Mouse (Mus musculus): ENCODE measurements at regions not wholly inside any gene's neighbourhood (a gene's known extent, or its start where the extent isn't known, plus 50 kb on each side); places are given as distances from the start of the nearest gene placed in this dataset.
A peak's percentile ranks its signal among the peaks of the same experiment; 100 is the strongest.
"Not testable (repeated sequence)": the region's sequence is repeated elsewhere in the genome, so short reads cannot be mapped to it uniquely, and the experiment has no call there.

DNA sequence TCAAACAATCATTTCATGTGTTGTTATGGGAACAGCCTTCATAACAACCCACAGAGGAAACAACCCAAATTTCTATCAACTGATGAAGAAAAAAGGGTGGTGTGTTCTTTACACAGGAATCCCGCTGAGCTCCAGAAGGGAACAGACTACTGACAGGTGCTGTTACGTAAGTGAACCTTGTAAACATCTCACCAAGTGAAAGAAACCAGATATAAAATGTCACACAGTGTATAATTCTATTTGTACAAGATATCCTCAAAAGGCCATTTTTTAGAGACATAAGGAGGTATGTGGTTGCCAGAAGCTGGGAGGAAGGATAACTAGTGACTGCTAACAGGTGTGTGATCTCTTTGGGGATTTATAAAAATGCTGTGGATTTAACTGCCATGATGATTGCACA is 119.9 kb downstream of the Plod2 start:
- no peak for DNase-seq (ENCODE audit: low read depth, low spot score)

DNA sequence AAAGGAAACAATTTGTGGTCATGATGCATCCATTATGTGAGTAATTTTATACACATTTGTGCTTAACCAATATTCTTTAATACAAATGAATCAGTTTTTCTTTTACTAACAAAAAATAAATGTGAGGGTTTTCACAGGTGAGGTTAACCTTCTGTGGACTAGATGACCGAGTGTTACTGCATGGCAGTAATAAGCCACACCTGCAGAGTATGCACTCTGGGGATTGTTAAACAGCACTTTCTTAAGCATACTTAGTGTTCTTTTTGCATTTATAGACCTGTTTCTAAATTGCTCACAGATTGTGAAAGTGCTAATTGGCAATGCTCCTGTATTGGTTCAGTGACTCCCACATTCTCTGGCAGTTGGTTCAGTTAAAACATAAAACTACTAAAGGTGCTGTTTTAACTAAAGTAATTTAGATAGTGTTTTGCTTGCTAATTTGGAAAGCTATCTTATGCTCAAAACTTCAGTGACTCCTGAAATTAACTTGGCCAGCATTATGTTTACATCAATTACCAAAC is 125.4 kb downstream of the Plod2 start:
- DNase-seq (ENCODE audit: low read depth, low spot score), result peak; percentile 13

DNA sequence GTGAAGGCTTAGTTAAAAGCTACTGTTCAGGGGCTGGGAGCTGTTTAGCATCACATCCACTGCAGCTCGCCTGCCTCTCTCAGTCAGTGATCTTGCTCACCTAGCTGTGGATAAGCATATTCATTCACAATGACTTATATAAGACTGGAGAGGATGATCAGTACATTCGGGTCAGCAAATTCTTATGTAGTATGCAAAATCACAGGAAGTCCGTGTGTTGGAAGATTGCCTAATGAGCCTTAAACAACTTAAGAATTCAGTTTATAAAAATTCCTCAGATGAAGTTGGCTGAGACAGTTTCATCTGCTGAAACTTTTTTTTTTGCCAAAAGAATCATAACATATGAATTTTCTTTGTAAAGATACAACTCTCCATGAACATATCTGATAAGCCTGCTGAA is 129.9 kb downstream of the Plod2 start:
- DNase-seq (ENCODE audit: low read depth, low spot score), result no peak

DNA sequence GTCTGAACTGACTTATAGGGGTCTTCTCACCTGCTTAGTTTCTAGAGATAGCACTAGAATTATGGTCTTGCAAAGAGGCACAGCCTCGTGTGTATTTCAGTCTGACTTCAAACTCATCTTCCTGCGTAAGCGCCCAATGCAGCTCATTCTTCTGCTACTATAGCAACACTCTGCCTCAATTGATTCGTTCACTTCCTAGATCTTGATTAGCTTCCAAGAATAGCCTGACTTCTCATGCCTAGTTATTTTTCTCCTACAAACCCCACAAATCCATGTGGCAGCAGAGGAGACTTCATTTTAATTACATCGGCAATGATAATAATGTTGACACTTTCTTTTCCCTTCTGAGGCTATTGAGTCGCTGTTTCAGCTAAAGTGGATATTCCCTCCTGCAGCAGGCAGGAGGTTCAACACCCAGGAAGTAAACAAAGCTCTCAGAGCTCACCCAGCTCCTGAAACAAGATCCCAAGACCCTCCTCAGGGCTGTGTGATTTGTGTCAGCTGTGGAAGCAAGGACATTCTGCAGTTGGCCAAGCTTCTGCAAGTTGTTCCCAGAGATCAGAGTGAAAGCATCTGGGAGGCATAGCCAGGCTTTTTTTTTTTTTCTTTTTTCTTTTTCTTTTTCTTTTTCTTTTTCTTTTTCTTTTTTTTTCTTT is 152.5 kb downstream of the Plod2 start:
- no peak for DNase-seq (ENCODE audit: low read depth, low spot score)

DNA sequence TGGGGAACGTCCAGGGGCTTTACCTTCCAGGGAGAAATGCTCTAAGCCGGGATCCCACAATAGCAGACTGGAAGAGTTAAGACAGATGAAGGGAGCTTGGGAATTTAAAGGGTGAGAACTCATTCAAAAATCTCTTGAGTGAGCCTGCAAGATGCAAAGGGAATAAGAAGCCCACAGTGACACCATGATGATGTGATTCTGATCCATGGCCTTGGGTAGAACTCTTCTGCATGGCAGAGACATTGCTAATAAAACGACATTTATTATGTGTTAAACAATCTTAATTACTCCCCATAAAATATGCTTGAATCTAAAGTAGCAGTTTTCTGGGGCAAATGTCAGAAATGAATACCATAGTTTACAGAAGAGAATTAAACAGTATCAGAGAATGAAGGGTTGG is 155.9 kb downstream of the Plod2 start:
- no peak for DNase-seq (ENCODE audit: low read depth, low spot score)

DNA sequence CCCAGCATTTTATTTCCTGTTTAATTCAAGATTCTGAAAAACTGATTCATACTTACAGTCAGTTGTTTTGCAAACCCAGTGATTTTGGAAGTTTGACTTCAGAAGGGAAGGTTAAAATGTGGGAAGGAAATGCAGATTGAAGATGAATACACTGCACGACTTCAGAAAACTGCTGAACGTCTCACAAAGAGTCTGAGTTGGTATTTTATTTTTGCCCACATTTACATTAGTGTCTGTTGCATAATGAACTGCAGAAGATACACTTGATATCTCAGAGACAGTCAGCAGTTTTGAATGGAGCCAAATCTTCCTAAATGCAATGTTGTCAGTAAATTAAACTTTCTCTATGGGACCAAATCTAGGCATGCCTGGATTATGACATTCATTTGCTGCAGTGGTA is 162.7 kb downstream of the Plod2 start:
- DNase-seq (ENCODE audit: low read depth, low spot score), result no peak

DNA sequence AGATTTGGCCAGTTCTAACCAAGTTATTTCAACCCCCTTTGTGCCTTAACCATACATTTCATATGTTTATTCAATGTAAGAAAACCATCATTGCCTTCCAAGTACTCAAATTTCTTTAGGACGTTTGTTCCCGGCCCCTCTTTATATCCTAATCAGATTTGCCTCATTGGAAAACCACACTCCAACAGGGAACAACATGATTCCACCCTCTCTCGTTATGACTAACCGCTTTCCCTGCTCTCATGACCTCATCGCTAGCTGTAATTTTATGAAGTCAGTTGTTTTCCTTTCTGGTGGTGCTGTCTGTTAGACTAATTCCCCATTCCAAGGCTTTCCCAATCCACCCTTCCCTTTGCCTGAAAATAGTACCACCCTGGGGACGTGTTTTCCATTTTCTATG is 165.0 kb downstream of the Plod2 start:
- no peak for DNase-seq (ENCODE audit: low read depth, low spot score)

DNA sequence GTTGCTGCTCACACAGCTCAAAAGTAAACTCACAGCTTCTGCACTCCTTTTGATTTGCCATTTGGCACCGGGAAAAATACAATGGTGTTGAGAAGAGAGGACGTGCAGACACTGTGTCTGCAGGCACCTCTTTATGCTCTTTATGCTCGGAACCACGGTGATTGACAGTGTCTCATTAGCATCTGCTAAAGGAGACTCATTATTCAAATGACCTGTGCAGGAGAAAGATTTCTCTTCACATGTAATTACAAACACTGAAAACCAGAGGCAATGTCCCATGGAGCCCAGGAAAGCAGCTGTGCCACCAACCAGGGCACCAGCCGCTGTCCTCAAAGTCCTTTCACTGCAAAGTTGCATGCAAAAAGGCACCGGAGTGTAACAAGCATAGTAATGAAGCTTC is 175.2 kb downstream of the Plod2 start:
- no peak for DNase-seq (ENCODE audit: low read depth, low spot score)

DNA sequence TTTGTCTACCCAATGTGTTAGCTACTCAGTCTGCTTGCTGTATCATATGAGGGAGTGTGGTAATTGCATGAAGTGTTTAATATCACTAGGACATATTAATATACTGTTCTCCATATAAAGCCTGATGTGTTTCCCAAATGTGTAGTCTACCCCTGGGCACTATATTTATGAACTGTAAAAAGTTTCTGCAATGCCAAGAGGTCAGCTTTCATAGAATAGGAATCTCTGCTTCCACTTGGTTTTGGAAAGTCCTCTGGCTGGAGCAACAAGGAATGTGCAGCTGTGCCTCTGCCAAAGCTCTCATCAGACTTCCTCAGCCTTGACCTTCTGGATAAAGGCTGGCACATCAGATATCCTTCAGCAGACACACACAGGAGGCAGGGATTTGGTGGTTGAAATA is 176.3 kb downstream of the Plod2 start:
- no peak for DNase-seq (ENCODE audit: low read depth, low spot score)

DNA sequence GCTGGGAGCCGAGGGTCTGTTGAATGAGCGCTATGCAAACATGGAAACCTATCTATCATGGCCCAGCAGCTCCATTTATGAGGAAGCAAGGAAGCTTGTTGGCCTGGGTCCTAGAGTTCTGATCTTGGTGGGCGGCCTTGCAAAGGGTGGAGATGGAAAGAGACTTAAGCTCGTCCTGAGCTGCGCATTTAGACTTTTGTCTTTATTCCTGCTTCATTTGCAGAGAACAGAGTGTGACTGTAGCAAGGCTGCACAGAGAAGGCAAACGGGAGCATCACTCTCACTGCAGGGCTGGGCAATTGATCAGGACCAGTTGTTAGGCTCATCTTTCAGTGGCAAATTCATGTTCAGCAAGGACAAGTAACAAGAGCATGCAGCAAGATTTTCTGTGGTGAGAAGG is 177.2 kb downstream of the Plod2 start:
- DNase-seq (ENCODE audit: low read depth, low spot score), result no peak

DNA sequence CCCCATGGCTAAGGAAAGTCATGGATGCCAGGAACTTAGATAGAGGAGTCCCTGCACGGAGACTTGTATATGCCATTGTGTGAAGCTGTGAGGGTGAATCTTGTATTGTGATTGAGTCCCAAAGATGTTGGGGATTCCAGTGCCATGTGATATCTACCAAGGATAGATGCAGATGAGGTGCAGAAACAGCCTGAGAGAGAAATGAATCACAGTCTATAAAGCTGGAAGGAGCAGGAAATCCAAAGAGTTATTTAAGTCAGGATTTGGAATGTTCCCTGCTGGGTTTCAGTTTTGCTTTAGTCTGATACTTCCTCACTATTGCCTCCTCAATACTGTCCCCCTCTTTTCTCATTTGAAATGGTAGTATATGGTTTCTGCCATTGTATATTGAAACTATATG is 186.8 kb downstream of the Plod2 start:
- DNase-seq (ENCODE audit: low read depth, low spot score), result no peak

DNA sequence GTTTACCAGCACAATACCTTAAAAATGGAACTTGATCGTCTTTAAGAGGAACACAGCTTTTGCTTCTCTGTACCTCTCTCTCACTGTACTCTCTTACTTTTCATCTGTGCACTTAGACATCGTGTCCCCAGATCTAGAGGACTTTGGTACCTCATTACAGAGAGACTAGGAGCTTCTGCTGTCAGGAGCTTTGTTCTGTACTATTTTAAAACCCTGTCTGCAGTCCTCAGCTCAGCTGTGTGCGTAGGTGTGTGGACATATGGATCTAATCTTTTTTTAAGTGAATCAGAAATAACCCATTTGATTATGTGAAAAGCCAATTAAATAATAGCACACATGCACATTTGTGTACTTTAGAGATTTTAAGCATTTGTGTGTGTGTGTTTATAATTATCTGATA is 189.4 kb downstream of the Plod2 start:
- no peak for DNase-seq (ENCODE audit: low read depth, low spot score)

DNA sequence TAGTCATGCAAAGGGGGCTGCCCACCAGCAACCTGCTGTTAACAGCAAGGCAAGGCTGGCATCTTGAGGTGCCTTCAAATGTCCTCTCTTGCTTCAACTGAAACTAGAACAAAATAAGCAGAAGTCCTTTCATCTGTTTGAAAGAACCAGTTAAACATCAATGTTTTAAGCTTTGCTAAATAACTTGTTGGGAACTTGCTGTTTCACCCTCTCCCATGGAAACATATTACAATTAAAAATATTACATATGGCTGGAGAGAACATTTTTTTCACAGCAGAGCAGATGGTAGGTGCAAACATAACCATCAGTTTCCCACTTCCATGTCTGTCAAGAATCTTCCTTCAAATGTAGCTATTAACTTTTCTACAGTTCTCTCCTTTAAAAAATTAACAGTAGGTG is 225.5 kb downstream of the Plod2 start:
- DNase-seq (ENCODE audit: low read depth, low spot score), result no peak

DNA sequence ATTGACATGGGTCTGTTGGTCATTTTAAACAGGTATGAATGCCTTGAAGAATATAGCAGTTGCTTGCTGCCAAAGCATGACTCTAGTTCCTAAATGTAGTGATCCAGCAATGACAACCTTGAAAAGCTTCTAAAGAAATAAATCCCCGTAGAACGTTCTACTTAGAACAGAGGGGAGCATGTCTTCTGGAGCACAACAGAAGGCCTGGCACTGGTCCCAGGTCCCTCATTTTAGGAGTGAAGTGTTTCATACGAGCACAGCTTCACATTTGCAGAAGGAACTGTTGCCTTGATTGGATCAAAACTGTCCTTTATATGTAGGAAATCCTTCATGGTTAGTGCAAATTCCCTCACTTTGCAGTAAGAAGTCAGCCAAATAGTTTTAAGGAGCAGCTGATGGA is 226.4 kb downstream of the Plod2 start:
- no peak for DNase-seq (ENCODE audit: low read depth, low spot score)

DNA sequence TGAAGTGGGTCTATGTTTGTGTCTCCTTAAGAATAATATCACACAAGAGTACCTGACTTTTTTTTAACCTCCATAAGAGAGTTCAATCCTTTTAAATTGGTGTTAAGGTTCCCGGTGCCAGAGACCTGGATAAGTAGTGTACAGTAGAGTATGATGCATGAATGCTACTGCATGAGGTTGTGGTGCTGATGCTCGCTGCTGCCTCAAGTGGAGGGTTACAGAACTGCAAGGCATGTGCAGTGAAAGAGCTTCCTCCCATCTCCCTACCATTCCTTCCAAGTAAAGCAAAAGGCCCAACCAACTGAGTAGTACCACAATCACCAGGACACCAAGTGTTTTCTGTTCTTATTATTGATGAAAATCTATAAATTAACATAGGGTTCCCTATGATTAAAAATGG is 227.5 kb downstream of the Plod2 start:
- peak; percentile 28 for DNase-seq (ENCODE audit: low read depth, low spot score)

DNA sequence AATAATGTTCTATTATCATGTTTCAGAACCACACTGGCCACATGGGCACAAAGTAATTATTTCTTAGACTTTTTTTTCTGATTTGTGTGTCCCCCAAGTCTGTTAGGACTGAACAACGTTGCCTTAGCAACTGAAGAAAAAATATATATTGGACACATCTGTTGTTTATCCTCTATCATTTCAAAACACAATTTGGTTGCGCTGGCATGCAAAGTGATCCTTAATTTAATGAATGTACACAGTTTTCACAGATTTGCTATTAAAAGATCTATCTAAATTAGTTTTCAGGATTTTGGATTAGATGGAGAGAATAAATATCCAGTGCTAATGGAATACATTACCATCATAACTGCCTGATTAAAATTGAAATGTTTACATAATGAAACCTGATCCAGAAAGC is 229.0 kb downstream of the Plod2 start:
- no peak for DNase-seq (ENCODE audit: low read depth, low spot score)

DNA sequence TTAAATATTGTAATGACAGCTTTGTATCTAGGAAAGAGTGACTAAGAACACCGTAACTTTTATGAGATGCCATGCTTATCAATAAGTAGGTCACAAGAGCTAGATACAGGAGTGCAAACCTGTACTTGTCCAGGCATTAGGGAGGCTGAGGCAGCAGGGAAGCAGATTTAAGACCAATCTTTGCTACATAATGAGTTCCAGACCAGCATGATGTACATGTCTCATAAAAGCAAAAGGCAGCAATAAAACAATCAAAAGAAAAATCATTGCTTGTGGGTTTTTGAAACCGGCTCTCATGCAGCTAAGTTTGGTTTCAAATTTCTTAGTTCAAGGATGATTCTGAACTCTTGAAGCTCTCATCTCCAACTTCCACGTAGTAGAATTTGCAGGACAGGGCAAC is 229.7 kb downstream of the Plod2 start:
- peak; percentile 52 for DNase-seq (ENCODE audit: low read depth, low spot score)

DNA sequence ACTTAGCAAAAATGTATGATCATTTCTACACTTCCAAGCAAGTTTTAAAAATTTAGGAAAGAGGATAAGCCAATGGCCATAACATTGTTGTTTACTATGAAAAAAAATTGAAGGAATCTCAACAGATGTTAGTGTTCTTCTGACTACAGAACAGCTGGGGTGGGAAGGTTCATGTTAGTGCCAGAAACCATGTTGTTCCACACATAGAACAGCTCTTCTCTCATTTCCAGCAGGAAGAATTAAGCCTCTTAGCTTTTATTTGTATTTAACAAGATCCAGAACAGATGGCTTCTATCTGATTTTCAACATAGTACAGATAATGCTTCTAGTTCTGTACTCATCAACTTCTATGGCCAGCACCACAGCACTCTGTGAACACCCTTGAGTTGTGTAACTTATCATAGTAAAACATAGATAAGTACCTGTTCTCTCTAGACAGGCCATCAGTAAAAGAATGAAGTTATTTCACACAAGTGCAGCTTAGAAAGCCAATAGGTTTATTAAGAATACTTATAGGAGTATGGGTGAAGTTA is 241.0 kb downstream of the Plod2 start:
- no peak for DNase-seq (ENCODE audit: low read depth, low spot score)

DNA sequence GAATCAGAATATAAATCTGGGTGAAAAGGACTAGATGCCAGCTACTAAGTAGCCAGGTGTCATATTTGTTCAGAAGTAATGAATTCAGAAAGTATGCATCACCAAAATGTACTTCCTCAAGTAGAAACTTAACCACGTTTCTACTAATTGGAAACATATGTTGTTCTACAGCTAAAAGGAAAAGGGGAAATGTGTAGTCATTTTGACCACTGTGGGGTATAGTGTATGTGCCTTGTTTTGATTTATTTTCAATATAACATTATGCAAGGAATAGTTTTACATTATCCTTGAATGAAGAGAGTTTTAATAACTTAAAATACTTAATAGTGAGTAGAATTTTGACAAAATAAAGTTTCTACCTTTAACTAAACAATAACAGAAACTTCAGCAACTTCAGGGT is 257.7 kb downstream of the Plod2 start:
- DNase-seq (ENCODE audit: low read depth, low spot score), result peak; percentile 35

DNA sequence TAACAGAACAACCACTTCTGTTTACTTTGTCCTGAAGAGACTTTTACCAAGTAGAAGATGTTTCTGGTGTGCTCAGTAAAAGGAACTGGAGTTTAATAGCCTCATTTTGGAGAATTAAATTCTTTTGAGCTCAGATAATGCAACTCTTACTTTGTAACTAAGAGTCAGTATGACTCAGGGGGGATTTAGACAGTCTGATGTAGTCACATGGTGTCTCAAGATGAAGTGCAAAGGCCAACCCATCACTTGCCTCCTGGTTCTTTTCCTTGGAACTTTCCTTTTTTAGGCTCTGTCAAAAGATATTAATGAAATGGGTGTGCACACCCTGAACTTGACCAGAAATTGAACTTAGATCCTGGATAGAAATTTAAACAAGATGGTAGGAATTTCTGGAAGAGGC is 267.4 kb downstream of the Plod2 start:
- no peak for DNase-seq (ENCODE audit: low read depth, low spot score)

DNA sequence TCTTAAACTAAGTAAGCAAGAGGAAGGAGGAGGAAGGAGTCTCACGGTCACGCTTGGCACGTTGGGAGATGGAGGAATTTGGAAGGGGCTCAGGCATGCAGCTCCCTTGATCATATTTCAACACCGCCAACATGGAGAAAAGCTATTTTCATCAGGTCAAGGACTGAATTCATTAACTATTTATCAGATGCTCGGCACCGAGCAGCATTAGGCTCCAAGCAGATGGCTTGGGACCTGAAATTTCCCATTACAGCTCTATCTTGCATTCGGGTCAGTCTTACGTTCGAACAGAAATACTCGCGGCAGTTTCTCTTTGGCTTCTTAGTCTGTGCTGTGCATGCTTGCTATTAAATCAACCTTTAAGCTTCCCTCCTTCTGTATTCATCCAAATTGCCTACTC is 278.7 kb downstream of the Plod2 start:
- DNase-seq (ENCODE audit: low read depth, low spot score), result peak; percentile 7

DNA sequence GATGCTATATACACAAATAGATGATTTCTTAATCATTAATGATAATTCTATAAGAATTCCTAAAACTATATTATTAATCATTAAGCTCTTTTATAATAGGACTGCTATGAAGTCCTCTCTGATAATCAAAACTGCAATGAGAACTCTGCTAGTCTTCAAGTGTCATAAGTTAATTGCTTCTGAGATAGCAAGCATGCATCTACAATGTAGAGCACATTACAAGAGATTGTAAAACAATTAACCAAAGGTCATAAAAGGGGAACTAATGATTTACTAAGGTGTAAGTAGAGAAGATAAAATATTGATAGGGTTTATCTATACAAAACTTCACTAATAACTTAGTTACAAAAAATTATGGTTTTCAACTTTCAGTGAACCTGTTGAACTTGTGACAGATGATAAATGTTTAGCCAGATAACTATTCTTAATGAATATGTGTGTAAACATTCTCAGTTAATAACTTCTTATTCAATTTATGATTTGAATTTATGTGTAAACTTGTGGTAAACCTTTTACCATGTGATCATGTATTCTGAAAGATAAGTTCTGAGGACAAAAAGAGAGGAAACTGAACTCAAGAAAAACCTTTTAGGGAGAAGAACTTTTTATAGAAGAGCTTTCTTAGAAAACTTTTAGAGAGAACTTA is 284.8 kb downstream of the Plod2 start:
- DNase-seq (ENCODE audit: low read depth, low spot score), result no peak

DNA sequence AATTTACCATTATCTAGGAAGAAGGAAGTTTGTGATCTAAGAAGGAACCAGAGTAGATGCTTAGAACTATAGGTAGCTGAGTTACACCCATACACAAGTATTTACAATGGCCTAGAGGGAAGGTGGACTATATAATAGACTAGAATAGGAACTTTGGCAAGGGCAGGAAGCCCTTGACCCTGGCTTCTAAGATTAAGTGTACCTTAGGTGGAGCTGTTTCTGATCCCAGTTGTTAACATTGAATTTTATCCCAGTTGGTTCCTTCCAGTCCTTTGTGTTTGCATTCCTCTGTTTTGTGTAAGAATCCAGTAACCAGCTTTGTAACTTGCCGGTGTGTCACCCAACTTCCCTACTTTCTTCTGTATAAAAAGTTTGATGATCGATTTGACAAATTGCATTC is 294.1 kb downstream of the Plod2 start:
- not testable (repeated sequence) for DNase-seq (ENCODE audit: low read depth, low spot score)

Measured in forelimb bud, embryonic 11.5 days (tissue).